Mouse (Mus musculus): ENCODE results near the gene Perm1.

- TF ChIP-seq CTCF (conservative IDR thresholded peaks at IDR 0.05; ENCODE audit: insufficient read depth, insufficient read length, low read depth, low read length) (no peak), POLR2A (IDR thresholded peaks at IDR 0.05; ENCODE audit: low read depth, low read length) (no peak)
These were observed 2.5 kb upstream of the Perm1 start for GRCm38 (mm10) chr4:156213134-156213533.

Data from kidney, adult 2 months (tissue).